Mouse (Mus musculus): ENCODE results near the gene Lingo1. TPM values are rescaled to one million over a fixed set of nuclear protein-coding genes. Genes with fewer than 3 reads are reported as not detected.

The Lingo1 gene
- polyA plus RNA-seq, 1 experiment from 2014 or later, result 93.4 TPM

DNA sequence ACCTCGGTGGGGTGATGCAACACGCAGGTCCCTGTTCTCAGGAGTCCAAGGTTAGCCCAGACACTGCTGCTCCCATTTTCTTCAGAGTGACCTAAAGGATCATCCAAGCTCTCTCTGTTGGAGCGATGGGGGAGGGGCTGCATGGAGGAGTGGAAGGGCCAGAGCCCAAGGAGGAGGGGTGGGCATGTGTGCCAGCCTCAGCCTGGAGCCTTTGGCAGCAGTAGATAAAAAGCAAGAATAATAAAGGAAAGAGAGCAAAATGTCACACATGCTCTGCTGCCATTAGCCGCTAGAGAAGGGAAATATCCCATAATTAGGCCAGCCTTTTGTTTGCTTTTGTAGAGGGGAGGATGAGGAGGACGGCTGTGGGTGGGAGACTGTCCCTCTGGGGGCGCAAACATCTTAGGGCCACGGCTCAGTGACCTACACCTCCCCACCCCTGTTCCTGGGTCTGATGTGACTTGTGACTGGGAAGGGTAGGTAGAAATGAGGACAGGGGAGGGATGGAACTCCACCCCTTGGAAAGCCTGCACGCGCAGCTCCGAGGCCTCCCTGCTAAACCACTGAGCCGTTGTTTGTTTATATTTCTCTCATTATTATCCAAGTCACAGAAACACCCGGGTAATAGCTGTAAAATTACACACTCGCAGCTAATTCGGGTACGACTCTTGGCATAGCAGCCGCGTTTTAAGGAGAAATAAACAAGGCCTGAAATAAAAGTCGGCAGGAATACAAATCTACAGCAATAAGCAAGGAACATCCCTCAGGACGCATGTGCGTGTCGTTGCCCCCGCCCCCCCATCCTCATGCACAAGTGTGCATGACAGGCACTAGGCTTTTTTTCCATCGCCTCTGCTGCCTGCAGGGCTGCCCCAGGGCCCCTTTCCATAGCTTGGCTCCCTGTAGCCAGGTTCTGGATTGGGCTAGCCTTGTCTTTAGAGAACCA is 223.5 kb downstream of the Lingo1 start:
- no peaks in the 10 kb centered on the region for H3K27me3 ChIP-seq
- 36% methylated on average over 23 of the region's 23 CpGs for WGBS
- ATAC-seq (ENCODE audit: low FRiP score, low read depth), result peak; percentile 61
- H3K27ac ChIP-seq (replicated peaks), result peak overlapping the region; percentile 74
- H3K4me1 ChIP-seq (replicated peaks), result peaks cover 22% of the 10 kb centered on the region
- H3K4me2 ChIP-seq, result peak overlapping the region; percentile 28
- H3K36me3 ChIP-seq, result no peaks in the 10 kb centered on the region
- no peak overlapping the region for H3K9ac ChIP-seq
- no peak overlapping the region for H3K4me3 ChIP-seq
- H3K9me3 ChIP-seq, result no peaks in the 10 kb centered on the region

Other genes starting within 250 kb of the Lingo1 start
- gene Odf3l1, start 68.2 kb upstream of the Lingo1 start, polyA plus RNA-seq (2015; fragmentation: Nextera tagmentation; extraction: Ambion mirVana), result 0.12 TPM in 1 of 2 replicates, not detected in the other
- gene Cspg4, start 68.6 kb upstream of the Lingo1 start, polyA plus RNA-seq (2015; fragmentation: Nextera tagmentation; extraction: Ambion mirVana), result 8.1 and 8.6 TPM in 2 replicates
- 2.8 and 3.1 TPM in 2 replicates for gene Snx33, start 131.9 kb upstream of the Lingo1 start, polyA plus RNA-seq (2015; fragmentation: Nextera tagmentation; extraction: Ambion mirVana)
- gene Imp3, start 141.0 kb upstream of the Lingo1 start, polyA plus RNA-seq (2015; fragmentation: Nextera tagmentation; extraction: Ambion mirVana), result 70.5 and 70.7 TPM in 2 replicates
- gene Snupn, start 154.4 kb upstream of the Lingo1 start, polyA plus RNA-seq (2015; fragmentation: Nextera tagmentation; extraction: Ambion mirVana), result 27.6 and 27.8 TPM in 2 replicates
- gene Ptpn9, start 198.5 kb upstream of the Lingo1 start, polyA plus RNA-seq (2015; fragmentation: Nextera tagmentation; extraction: Ambion mirVana), result 25.4 and 30.1 TPM in 2 replicates